Mouse (Mus musculus) intestine, embryonic 14.5 days (tissue): ENCODE data around the gene Clasrp. TPM values are rescaled to one million over a fixed set of nuclear protein-coding genes. Genes with fewer than 3 reads are reported as not detected.

ENCODE experiments used
- ATAC-seq: fragments of 200-750 bp; cut with Nextera tagmentation; replicated peaks from 2 replicates; pipeline ENCODE4 v1.8.0; 2017; ENCODE audit warnings: low read depth, moderate number of reproducible peaks, moderate TSS enrichment, moderate library complexity; ENCODE audit not compliant: low FRiP score, low TSS enrichment
- DNase-seq: peaks from one replicate; pipeline ENCODE4 v3.0.0-alpha.2; 2018; ENCODE audit warnings: low spot score
- H3K27ac ChIP-seq: fragments of 300-500 bp; sonication (generic); 2 replicates; pipeline ENCODE4 v1.5.1; 2014; ENCODE audit warnings: low read depth, mild to moderate bottlenecking, control low read depth
- H3K27me3 ChIP-seq: fragments of 300-500 bp; sonication (generic); replicated peaks from 2 replicates; pipeline ENCODE4 v1.6.1; 2014; ENCODE audit warnings: low read length, control low read depth; ENCODE audit not compliant: control insufficient read depth, insufficient read depth
- H3K36me3 ChIP-seq: fragments of 300-500 bp; sonication (generic); 2 replicates; pipeline ENCODE4 v1.6.1; 2014; ENCODE audit warnings: low read length, control low read depth; ENCODE audit not compliant: control insufficient read depth, insufficient read depth
- H3K4me1 ChIP-seq: fragments of 300-500 bp; sonication (generic); replicated peaks from 2 replicates; pipeline ENCODE4 v1.6.1; 2014; ENCODE audit warnings: low read length, control low read depth, mixed read lengths; ENCODE audit not compliant: control insufficient read depth, insufficient read depth
- H3K4me2 ChIP-seq: fragments of 300-500 bp; sonication (generic); 2 replicates; pipeline ENCODE4 v1.6.1; 2014; ENCODE audit warnings: low read length
- H3K4me3 ChIP-seq: fragments of 300-500 bp; sonication (generic); 2 replicates; pipeline ENCODE4 v1.5.1; 2014; ENCODE audit warnings: low read depth, low read length, control low read depth, mixed read lengths
- H3K9ac ChIP-seq: fragments of 300-500 bp; sonication (generic); 2 replicates; pipeline ENCODE4 v1.6.1; 2014; ENCODE audit warnings: mild to moderate bottlenecking, low read length
- H3K9me3 ChIP-seq: fragments of 300-500 bp; sonication (generic); 2 replicates; pipeline ENCODE4 v1.6.1; 2016; ENCODE audit warnings: low read length, control low read depth; ENCODE audit not compliant: control insufficient read depth
- WGBS: fragments of 180-500 bp; shearing (Covaris S2); extraction: QIAGEN DNeasy Blood & Tissue Kit; methylation state at CpG from one replicate; pipeline ENCODE4 v1.1.7; 2014; 5-methylcytosine and 5-hydroxymethylcytosine counted together
- polyA plus RNA-seq: library from polyadenylated mRNA; unstranded; fragments of >200 nt; fragmentation: Nextera tagmentation; extraction: Ambion mirVana; gene quantifications from 2 replicates; pipeline ENCODE4 v1.2.1, GENCODE M21; 2014

Clasrp gene
- polyA plus RNA-seq, 1 experiment from 2014 or later = 46.4 TPM

- no peak overlapping the region for H3K4me3 ChIP-seq
- DNase-seq (no peak), ATAC-seq (no peak)
- H3K9ac ChIP-seq = no peak overlapping the region
- H3K27ac ChIP-seq = no peak overlapping the region
- H3K4me1 ChIP-seq = no peaks in the 10 kb centered on the region
- H3K27me3 ChIP-seq = no peaks in the 10 kb centered on the region
- no peaks in the 10 kb centered on the region for H3K9me3 ChIP-seq
- H3K4me2 ChIP-seq = no peak overlapping the region
- H3K36me3 ChIP-seq = peaks cover 59% of the 10 kb centered on the region
These were observed 28.4 kb upstream of the Clasrp start for GRCm38 (mm10) chr7:19632720-19633119.

GRCm38 (mm10) chr7:19632275-19632674, 28.0 kb upstream of the Clasrp start:
- Histone ChIP-seq H3K4me3 (no peak overlapping the region), H3K9me3 (no peaks in the 10 kb centered on the region), H3K4me1 (no peaks in the 10 kb centered on the region), H3K27ac (no peak overlapping the region), H3K4me2 (no peak overlapping the region), H3K36me3 (peaks cover 54% of the 10 kb centered on the region), H3K27me3 (no peaks in the 10 kb centered on the region), H3K9ac (no peak overlapping the region)
- no peak for ATAC-seq
- DNase-seq = no peak

GRCm38 (mm10) chr7:19629361-19629734, 25.1 kb upstream of the Clasrp start, which contains the start of gene Relb:
TSS of gene Relb (minus strand) at chr7:19629438.
- H3K27me3 ChIP-seq = no peaks in the 10 kb centered on the region
- peaks cover 26% of the 10 kb centered on the region for H3K36me3 ChIP-seq
- peak within 1 kb of the TSS; percentile 59 for H3K9ac ChIP-seq
- DNase-seq (peak; percentile 96), ATAC-seq (peak; percentile 76; the same call in 1 of the 2 replicates)
- H3K27ac ChIP-seq = peak within 1 kb of the TSS; percentile 94
- H3K4me1 ChIP-seq = no peaks in the 10 kb centered on the region
- peak within 1 kb of the TSS; percentile 91 for H3K4me2 ChIP-seq
- 1% methylated on average over 30 of the region's 41 CpGs for WGBS
- peak within 1 kb of the TSS; percentile 65 for H3K4me3 ChIP-seq
- H3K9me3 ChIP-seq = no peaks in the 10 kb centered on the region

GRCm38 (mm10) chr7:19628536-19629360, 24.5 kb upstream of the Clasrp start:
- Histone ChIP-seq H3K27ac (peak overlapping the region; percentile 94), H3K4me2 (peak overlapping the region; percentile 91), H3K36me3 (peaks cover 20% of the 10 kb centered on the region), H3K4me1 (no peaks in the 10 kb centered on the region), H3K4me3 (peak overlapping the region; percentile 65), H3K9ac (peak overlapping the region; percentile 59), H3K27me3 (no peaks in the 10 kb centered on the region), H3K9me3 (no peaks in the 10 kb centered on the region)
- DNase-seq = peak; percentile 99
- WGBS = under 1% methylated on average over 55 of the region's 57 CpGs
- peak; percentile 94 for ATAC-seq

- peak overlapping the region; percentile 91 for H3K4me2 ChIP-seq
- peaks cover 14% of the 10 kb centered on the region for H3K36me3 ChIP-seq
- peak overlapping the region; percentile 94; the same call in 1 of the 2 replicates for H3K27ac ChIP-seq
- ATAC-seq (no peak; the same call in 1 of the 2 replicates), DNase-seq (no peak)
- WGBS = 13% methylated on average over 17 of the region's 17 CpGs
- no peaks in the 10 kb centered on the region for H3K27me3 ChIP-seq
- no peaks in the 10 kb centered on the region for H3K9me3 ChIP-seq
- H3K9ac ChIP-seq = no peak overlapping the region
- no peaks in the 10 kb centered on the region for H3K4me1 ChIP-seq
- peak overlapping the region; percentile 65 for H3K4me3 ChIP-seq
These were observed 23.9 kb upstream of the Clasrp start for GRCm38 (mm10) chr7:19628192-19628535.

- WGBS = 56% methylated on average over 3 of the region's 3 CpGs
- Histone ChIP-seq H3K27ac (peak overlapping the region; percentile 54; the same call in 1 of the 2 replicates), H3K4me2 (peak overlapping the region; percentile 91), H3K9me3 (no peaks in the 10 kb centered on the region), H3K4me3 (peak overlapping the region; percentile 65), H3K27me3 (no peaks in the 10 kb centered on the region), H3K4me1 (no peaks in the 10 kb centered on the region), H3K36me3 (peaks cover 9% of the 10 kb centered on the region), H3K9ac (no peak overlapping the region)
- DNase-seq (no peak), ATAC-seq (no peak)
These were observed 23.4 kb upstream of the Clasrp start for GRCm38 (mm10) chr7:19627721-19628120.

- no peaks in the 10 kb centered on the region for H3K36me3 ChIP-seq
- 0 out of 2 replicates have a peak, but pooled peaks cover 6% of the 10 kb centered on the region for H3K27me3 ChIP-seq
- H3K4me2 ChIP-seq = no peak overlapping the region
- no peak overlapping the region for H3K9ac ChIP-seq
- DNase-seq (no peak), ATAC-seq (no peak)
- H3K9me3 ChIP-seq = no peaks in the 10 kb centered on the region
- no peaks in the 10 kb centered on the region; the same call in 1 of the 2 replicates for H3K4me1 ChIP-seq
- H3K4me3 ChIP-seq = no peak overlapping the region
- H3K27ac ChIP-seq = no peak overlapping the region
- 67% methylated on average over 2 of the region's 2 CpGs for WGBS
These were observed 19.1 kb upstream of the Clasrp start for GRCm38 (mm10) chr7:19623433-19623832.

- Histone ChIP-seq H3K9ac (no peak overlapping the region), H3K4me3 (no peak overlapping the region)
- DNase-seq = no peak
These were observed 18.0 kb upstream of the Clasrp start for GRCm38 (mm10) chr7:19622241-19622640.

GRCm38 (mm10) chr7:19620811-19621210, 16.5 kb upstream of the Clasrp start:
- no peak overlapping the region for H3K4me2 ChIP-seq
- H3K4me1 ChIP-seq = no peaks in the 10 kb centered on the region; the same call in 1 of the 2 replicates
- WGBS = 88% methylated on average over 7 of the region's 7 CpGs
- ATAC-seq (no peak), DNase-seq (no peak)
- 0 out of 2 replicates have a peak, but pooled peaks cover 6% of the 10 kb centered on the region for H3K27me3 ChIP-seq
- no peaks in the 10 kb centered on the region for H3K9me3 ChIP-seq
- no peak overlapping the region for H3K27ac ChIP-seq
- no peak overlapping the region for H3K9ac ChIP-seq
- H3K4me3 ChIP-seq = no peak overlapping the region
- H3K36me3 ChIP-seq = no peaks in the 10 kb centered on the region

More at GRCm38 (mm10) chr7:19622241-19622640, 18.0 kb upstream of the Clasrp start:
- 0 out of 2 replicates have a peak, but pooled peaks cover 6% of the 10 kb centered on the region for H3K27me3 ChIP-seq
- no peaks in the 10 kb centered on the region for H3K9me3 ChIP-seq
- H3K4me1 ChIP-seq = no peaks in the 10 kb centered on the region; the same call in 1 of the 2 replicates
- no peaks in the 10 kb centered on the region for H3K36me3 ChIP-seq
- H3K27ac ChIP-seq = no peak overlapping the region
- WGBS = 29% methylated on average over 6 of the region's 6 CpGs
- no peak for ATAC-seq
- no peak overlapping the region for H3K4me2 ChIP-seq
